Mouse (Mus musculus) limb, embryonic 10.5 days (tissue): ENCODE results near the gene Ppp1r27. TPM values are rescaled to one million over a fixed set of nuclear protein-coding genes. Genes with fewer than 3 reads are reported as not detected.

Experiments
- polyA plus RNA-seq: library from polyadenylated mRNA; unstranded; fragments of >200 nt; fragmentation: Nextera tagmentation; extraction: Ambion mirVana; gene quantifications from 2 replicates; pipeline ENCODE4 v1.2.1, GENCODE M21; 2016

Ppp1r27 gene
- polyA plus RNA-seq, 1 experiment from 2014 or later: 0.25 TPM

Other genes with a start within 250 kb of the Ppp1r27 start
- 3,099 and 3,197 TPM in 2 replicates for gene Actg1, start 202.6 kb downstream of the Ppp1r27 start, polyA plus RNA-seq
- gene Fscn2, start 189.6 kb downstream of the Ppp1r27 start, polyA plus RNA-seq: 0.35 and 0.74 TPM in 2 replicates
- gene Faap100, start 172.4 kb downstream of the Ppp1r27 start, polyA plus RNA-seq: 34.2 and 40.6 TPM in 2 replicates
- gene Nploc4, start 113.4 kb downstream of the Ppp1r27 start, polyA plus RNA-seq: 55.7 and 56.8 TPM in 2 replicates
- not detected in 2 replicates for gene Tspan10, start 108.5 kb downstream of the Ppp1r27 start, polyA plus RNA-seq
- 0.24 TPM in 1 of 2 replicates, not detected in the other for gene Pde6g, start 97.6 kb downstream of the Ppp1r27 start, polyA plus RNA-seq
- 9.7 and 10.5 TPM in 2 replicates for gene Oxld1, start 93.1 kb downstream of the Ppp1r27 start, polyA plus RNA-seq
- gene Ccdc137, start 93.0 kb downstream of the Ppp1r27 start, polyA plus RNA-seq: 48.9 and 56.7 TPM in 2 replicates
- 54.2 and 65.6 TPM in 2 replicates for gene Arl16, start 83.5 kb downstream of the Ppp1r27 start, polyA plus RNA-seq
- 187 and 250 TPM in 2 replicates for gene Mrpl12, start 66.5 kb downstream of the Ppp1r27 start, polyA plus RNA-seq
- gene Slc25a10, start 59.3 kb downstream of the Ppp1r27 start, polyA plus RNA-seq: 69.0 and 71.8 TPM in 2 replicates
- 0.26 and 1.1 TPM in 2 replicates for gene Gcgr, start 20.4 kb downstream of the Ppp1r27 start, polyA plus RNA-seq
- 223 and 235 TPM in 2 replicates for gene Mcrip1, start 1.4 kb downstream of the Ppp1r27 start, polyA plus RNA-seq
- gene P4hb, start 22.1 kb upstream of the Ppp1r27 start, polyA plus RNA-seq: 613 and 656 TPM in 2 replicates
- gene Arhgdia, start 30.5 kb upstream of the Ppp1r27 start, polyA plus RNA-seq: 742 and 814 TPM in 2 replicates
- gene Alyref, start 47.2 kb upstream of the Ppp1r27 start, polyA plus RNA-seq: 720 and 728 TPM in 2 replicates
- gene Anapc11, start 47.3 kb upstream of the Ppp1r27 start, polyA plus RNA-seq: 201 and 207 TPM in 2 replicates
- 0.56 TPM in 1 of 2 replicates, not detected in the other for gene Npb, start 57.3 kb upstream of the Ppp1r27 start, polyA plus RNA-seq
- 161 and 169 TPM in 2 replicates for gene Pcyt2, start 66.8 kb upstream of the Ppp1r27 start, polyA plus RNA-seq
- gene Sirt7, start 74.1 kb upstream of the Ppp1r27 start, polyA plus RNA-seq: 27.2 and 28.8 TPM in 2 replicates
- gene Mafg, start 82.5 kb upstream of the Ppp1r27 start, polyA plus RNA-seq: 25.9 and 28.1 TPM in 2 replicates
- 40.6 TPM in 2 replicates for gene Pycr1, start 92.6 kb upstream of the Ppp1r27 start, polyA plus RNA-seq
- gene Myadml2, start 97.0 kb upstream of the Ppp1r27 start, polyA plus RNA-seq: not detected in 2 replicates
- gene Notum, start 110.0 kb upstream of the Ppp1r27 start, polyA plus RNA-seq: 9.1 and 10.1 TPM in 2 replicates
- 166 and 171 TPM in 2 replicates for gene Aspscr1, start 121.8 kb upstream of the Ppp1r27 start, polyA plus RNA-seq
- gene Cenpx, start 162.6 kb upstream of the Ppp1r27 start, polyA plus RNA-seq: 122 and 123 TPM in 2 replicates
- 52.8 and 60.8 TPM in 2 replicates for gene Lrrc45, start 162.8 kb upstream of the Ppp1r27 start, polyA plus RNA-seq
- 25.4 and 28.8 TPM in 2 replicates for gene Rac3, start 170.3 kb upstream of the Ppp1r27 start, polyA plus RNA-seq
- 14.0 and 15.9 TPM in 2 replicates for gene Dcxr, start 176.1 kb upstream of the Ppp1r27 start, polyA plus RNA-seq
- gene Cbr2, start 181.0 kb upstream of the Ppp1r27 start, polyA plus RNA-seq: 15.2 and 16.3 TPM in 2 replicates
- gene Hmga1b, start 211.7 kb upstream of the Ppp1r27 start, polyA plus RNA-seq: 9.3 and 20.0 TPM in 2 replicates
- gene Rfng, start 233.1 kb upstream of the Ppp1r27 start, polyA plus RNA-seq: 35.7 and 40.4 TPM in 2 replicates
- 269 and 270 TPM in 2 replicates for gene Gps1, start 233.1 kb upstream of the Ppp1r27 start, polyA plus RNA-seq
- 122 and 136 TPM in 2 replicates for gene Dus1l, start 245.3 kb upstream of the Ppp1r27 start, polyA plus RNA-seq